Mouse (Mus musculus) forebrain, embryonic 14.5 days (tissue): ENCODE measurements around the gene Gm21958. TPM values are rescaled to one million over a fixed set of nuclear protein-coding genes. Genes with fewer than 3 reads are reported as not detected.

Source experiments
- ATAC-seq: fragments of 200-750 bp; cut with Nextera tagmentation; 2 replicates; pipeline ENCODE4 v1.8.0; 2017; ENCODE audit warnings: mild to moderate bottlenecking, moderate library complexity
- DNase-seq: peaks from one replicate; pipeline ENCODE4 v3.0.0-alpha.2; 2015; ENCODE audit warnings: low spot score
- H3K27ac ChIP-seq: fragments of 300-500 bp; sonication (generic); 2 replicates; pipeline ENCODE4 v1.5.1; 2014; ENCODE audit warnings: low read depth, mild to moderate bottlenecking, control low read depth, low read length, moderate library complexity
- H3K27me3 ChIP-seq: fragments of 300-500 bp; sonication (generic); replicated peaks from 2 replicates; pipeline ENCODE4 v1.6.1; 2014; ENCODE audit warnings: low read length, control low read depth, mixed read lengths; ENCODE audit not compliant: control insufficient read depth, insufficient read depth
- H3K36me3 ChIP-seq: fragments of 300-500 bp; sonication (generic); 2 replicates; pipeline ENCODE4 v1.6.1; 2014; ENCODE audit warnings: low read length, control low read depth; ENCODE audit not compliant: control insufficient read depth, insufficient read depth
- H3K4me1 ChIP-seq: fragments of 300-500 bp; sonication (generic); 2 replicates; pipeline ENCODE4 v1.6.1; 2014; ENCODE audit warnings: antibody characterized with exemption, low read length, control low read depth; ENCODE audit not compliant: control insufficient read depth, insufficient read depth
- H3K4me2 ChIP-seq: fragments of 300-500 bp; sonication (generic); 2 replicates; pipeline ENCODE4 v1.6.1; 2014; ENCODE audit warnings: mild to moderate bottlenecking, control low read depth, low read length
- H3K4me3 ChIP-seq: fragments of 300-500 bp; sonication (generic); 2 replicates; pipeline ENCODE4 v1.5.1; 2014; ENCODE audit warnings: low read depth, low read length, control low read depth
- H3K9ac ChIP-seq: fragments of 300-500 bp; sonication (generic); 2 replicates; pipeline ENCODE4 v1.6.1; 2014; ENCODE audit warnings: mild to moderate bottlenecking, low read length, control low read depth, moderate library complexity
- H3K9me3 ChIP-seq: fragments of 300-500 bp; sonication (generic); replicated peaks from 2 replicates; pipeline ENCODE4 v1.6.1; 2016; ENCODE audit warnings: low read length, control low read depth, mixed read lengths; ENCODE audit not compliant: control insufficient read depth
- WGBS: fragments of 180-500 bp; shearing (Covaris S2); extraction: QIAGEN DNeasy Blood & Tissue Kit; methylation state at CpG from one replicate; pipeline ENCODE4 v1.1.7; 2014; 5-methylcytosine and 5-hydroxymethylcytosine counted together
- polyA plus RNA-seq: library from polyadenylated mRNA; unstranded; fragments of >200 nt; fragmentation: Nextera tagmentation; extraction: Ambion mirVana; gene quantifications from 2 replicates; pipeline ENCODE4 v1.2.1, GENCODE M21; 2014

Gene Gm21958
- polyA plus RNA-seq, 1 experiment from 2014 or later, result not detected

DNA sequence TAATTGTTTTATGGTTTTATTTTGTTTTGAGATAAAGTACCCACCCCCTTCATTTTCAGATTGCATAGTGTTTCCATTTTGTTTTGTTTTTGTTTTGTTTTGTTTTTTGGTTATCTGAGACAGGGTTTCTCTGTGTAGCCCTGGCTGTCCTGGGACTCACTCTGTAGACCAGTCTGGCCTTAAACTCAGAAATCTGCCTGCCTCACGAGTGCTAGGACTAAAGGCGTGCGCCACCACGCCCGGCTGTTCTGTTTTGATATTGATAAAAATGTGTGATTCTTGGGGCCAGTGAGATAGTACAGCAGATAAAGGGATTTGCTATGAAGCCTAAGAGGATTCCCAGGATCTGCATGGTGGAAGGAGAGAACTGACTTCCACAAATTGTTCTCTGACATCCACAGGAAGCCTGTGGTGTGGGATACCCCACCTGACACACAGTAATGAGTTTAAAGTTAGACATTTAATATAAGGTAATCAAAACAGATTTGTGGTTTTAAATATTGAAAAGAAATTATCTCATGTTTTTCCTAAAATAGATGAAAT, 14.3 kb downstream of the Gm21958 start:
- H3K36me3 ChIP-seq, result peaks cover 60% of the 10 kb centered on the region
- 93% methylated on average over 5 of the region's 5 CpGs for WGBS

GRCm38 (mm10) chr3:54693056-54693415, 21.1 kb downstream of the Gm21958 start:
- Histone ChIP-seq H3K4me2 (peak overlapping the region; percentile 61), H3K27me3 (no peaks in the 10 kb centered on the region), H3K9ac (peak overlapping the region; percentile 73), H3K4me1 (no peaks in the 10 kb centered on the region), H3K27ac (peak overlapping the region; percentile 59), H3K9me3 (no peaks in the 10 kb centered on the region), H3K36me3 (peaks cover 23% of the 10 kb centered on the region), H3K4me3 (peak overlapping the region; percentile 69)
- no peak; the same call in 1 of the 2 replicates for ATAC-seq
- under 1% methylated on average over 8 of the region's 8 CpGs for WGBS
- no peak for DNase-seq

More for the DNA sequence above, 14.3 kb downstream of the Gm21958 start:
- no peaks in the 10 kb centered on the region for H3K9me3 ChIP-seq
- H3K9ac ChIP-seq, result no peak overlapping the region
- no peaks in the 10 kb centered on the region for H3K27me3 ChIP-seq
- no peak for ATAC-seq
- H3K27ac ChIP-seq, result no peak overlapping the region
- no peak for DNase-seq
- no peak overlapping the region for H3K4me3 ChIP-seq
- no peak overlapping the region for H3K4me2 ChIP-seq
- H3K4me1 ChIP-seq, result no peaks in the 10 kb centered on the region

DNA sequence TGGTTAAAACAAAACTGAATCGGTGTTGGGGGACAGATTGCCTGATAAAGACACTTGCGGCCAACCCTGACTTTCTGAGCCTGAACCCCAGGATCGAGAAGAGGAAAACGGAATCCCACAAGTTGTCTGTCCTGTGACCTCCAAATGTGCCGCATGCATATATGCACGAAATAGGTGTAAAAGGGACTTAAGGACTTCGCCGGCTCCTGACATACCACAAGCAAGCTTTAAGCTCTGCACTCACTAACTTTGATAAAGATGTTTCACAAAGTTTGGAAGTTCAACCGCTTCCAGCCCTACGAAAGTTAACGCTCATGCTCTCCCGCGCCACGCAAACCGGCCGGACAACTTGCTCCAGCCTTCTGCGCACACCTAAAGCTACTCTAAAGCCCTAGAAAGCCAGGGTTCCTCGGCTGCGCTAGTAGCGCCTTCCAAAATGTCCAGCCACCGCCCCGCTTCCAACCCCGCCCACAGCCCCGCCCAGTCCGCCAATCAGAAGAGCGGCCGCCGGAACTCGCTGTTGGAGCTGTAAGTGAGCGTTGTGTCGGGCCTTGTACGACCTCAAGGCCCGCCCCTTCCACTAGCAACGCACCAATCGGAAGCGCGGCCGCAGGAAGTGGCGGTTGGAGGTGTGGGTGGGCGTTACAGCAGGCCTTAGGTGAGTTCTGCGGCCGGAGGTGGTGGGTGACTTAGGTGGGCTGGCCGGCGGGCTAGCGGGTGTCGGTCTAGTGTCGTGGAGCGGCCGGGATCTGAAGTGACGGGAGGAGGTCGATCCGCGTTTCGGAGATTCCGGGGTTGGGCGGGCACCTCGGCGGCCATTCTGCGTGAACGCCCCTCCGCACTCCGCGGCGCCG, 21.7 kb downstream of the Gm21958 start, which contains the start of gene Supt20:
Supt20 (plus strand) TSS at position 606 of the 854 bp plus-strand sequence.
- DNase-seq (peak; percentile 98), ATAC-seq (peak; percentile 100)
- Histone ChIP-seq H3K4me3 (peak within 1 kb of the TSS; percentile 69), H3K27me3 (no peaks in the 10 kb centered on the region), H3K9ac (peak within 1 kb of the TSS; percentile 73), H3K4me1 (no peaks in the 10 kb centered on the region), H3K9me3 (no peaks in the 10 kb centered on the region), H3K4me2 (peak within 1 kb of the TSS; percentile 69), H3K36me3 (peaks cover 20% of the 10 kb centered on the region), H3K27ac (peak within 1 kb of the TSS; percentile 59)
- 2% methylated on average over 65 of the region's 65 CpGs for WGBS

DNA sequence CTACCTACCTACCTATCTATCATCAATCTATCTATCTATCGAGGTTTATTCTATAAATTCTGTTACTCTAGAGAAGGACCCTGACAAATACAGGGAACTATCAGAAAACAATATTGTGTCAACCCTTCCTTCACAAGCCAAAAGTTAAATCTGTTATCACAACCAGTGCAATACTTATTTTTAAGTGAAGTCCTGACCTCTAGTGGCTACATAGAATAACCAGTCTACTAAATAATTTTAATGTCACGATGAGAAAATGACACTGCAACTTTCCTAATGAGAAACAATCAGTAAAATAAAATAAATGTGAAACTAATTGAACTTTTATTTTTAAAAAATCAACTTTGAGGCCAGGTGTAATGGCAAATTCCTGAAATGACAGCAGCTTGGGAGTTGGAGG, 25.1 kb downstream of the Gm21958 start:
- Histone ChIP-seq H3K27ac (no peak overlapping the region), H3K9ac (no peak overlapping the region), H3K4me2 (no peak overlapping the region), H3K4me3 (no peak overlapping the region), H3K36me3 (no peaks in the 10 kb centered on the region), H3K4me1 (no peaks in the 10 kb centered on the region), H3K9me3 (no peaks in the 10 kb centered on the region), H3K27me3 (no peaks in the 10 kb centered on the region)
- ATAC-seq (no peak), DNase-seq (peak; percentile 68)
- WGBS, result 53% methylated on average over 2 of the region's 2 CpGs

GRCm38 (mm10) chr3:54687245-54687644, 26.9 kb downstream of the Gm21958 start:
- WGBS, result 56% methylated on average over 2 of the region's 2 CpGs
- no peak overlapping the region for H3K9ac ChIP-seq
- no peak overlapping the region for H3K27ac ChIP-seq
- H3K4me1 ChIP-seq, result no peaks in the 10 kb centered on the region
- no peaks in the 10 kb centered on the region for H3K27me3 ChIP-seq
- ATAC-seq (no peak), DNase-seq (no peak)
- no peaks in the 10 kb centered on the region for H3K9me3 ChIP-seq
- H3K4me3 ChIP-seq, result no peak overlapping the region
- no peak overlapping the region for H3K4me2 ChIP-seq
- H3K36me3 ChIP-seq, result no peaks in the 10 kb centered on the region

GRCm38 (mm10) chr3:54685202-54685601, 29.0 kb downstream of the Gm21958 start:
- Histone ChIP-seq H3K4me1 (no peaks in the 10 kb centered on the region), H3K9ac (no peak overlapping the region), H3K27ac (no peak overlapping the region), H3K4me3 (no peak overlapping the region), H3K36me3 (no peaks in the 10 kb centered on the region), H3K27me3 (no peaks in the 10 kb centered on the region), H3K9me3 (no peaks in the 10 kb centered on the region), H3K4me2 (no peak overlapping the region)
- DNase-seq (no peak), ATAC-seq (no peak)
- 92% methylated on average over 3 of the region's 3 CpGs for WGBS

- H3K4me3 ChIP-seq, result no peak overlapping the region
- no peaks in the 10 kb centered on the region for H3K27me3 ChIP-seq
- DNase-seq (no peak), ATAC-seq (no peak)
- H3K36me3 ChIP-seq, result no peaks in the 10 kb centered on the region
- no peak overlapping the region for H3K4me2 ChIP-seq
- no peaks in the 10 kb centered on the region for H3K9me3 ChIP-seq
- no peak overlapping the region for H3K27ac ChIP-seq
- no peak overlapping the region for H3K9ac ChIP-seq
- WGBS, result 78% methylated on average over 6 of the region's 6 CpGs
- no peaks in the 10 kb centered on the region for H3K4me1 ChIP-seq
Measured at GRCm38 (mm10) chr3:54681310-54682204, 32.6 kb downstream of the Gm21958 start.

DNA sequence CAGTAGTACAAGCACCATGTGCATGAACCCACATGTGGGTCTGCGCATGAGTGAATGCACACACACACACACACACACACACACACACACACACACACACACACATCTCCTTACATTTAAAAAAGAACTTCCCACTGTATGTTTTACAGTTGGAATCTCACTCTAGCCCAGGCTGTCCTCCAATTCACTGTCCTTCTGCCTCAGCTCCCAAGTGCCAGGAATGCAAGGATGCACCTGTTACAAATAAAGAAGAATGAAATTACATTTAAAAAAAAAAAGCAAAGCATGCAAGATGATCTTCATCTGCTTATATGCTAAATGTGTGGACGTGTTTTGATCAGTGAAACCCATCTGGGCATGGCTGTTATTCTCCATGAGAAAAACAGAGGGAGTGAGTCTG, 37.3 kb downstream of the Gm21958 start:
- no peaks in the 10 kb centered on the region for H3K9me3 ChIP-seq
- H3K4me3 ChIP-seq, result no peak overlapping the region
- DNase-seq (no peak), ATAC-seq (no peak)
- H3K36me3 ChIP-seq, result no peaks in the 10 kb centered on the region
- H3K4me2 ChIP-seq, result no peak overlapping the region
- 84% methylated on average over 2 of the region's 2 CpGs for WGBS
- no peaks in the 10 kb centered on the region for H3K4me1 ChIP-seq
- no peak overlapping the region for H3K27ac ChIP-seq
- H3K9ac ChIP-seq, result no peak overlapping the region
- no peaks in the 10 kb centered on the region for H3K27me3 ChIP-seq
